Mouse (Mus musculus): ENCODE data around the gene Tomm40. TPM values are rescaled to one million over a fixed set of nuclear protein-coding genes. Genes with fewer than 3 reads are reported as not detected.
A peak's percentile ranks its signal among the peaks of the same experiment; 100 is the strongest.

Gene Tomm40
- polyA plus RNA-seq, 1 experiment: 218 TPM

DNA sequence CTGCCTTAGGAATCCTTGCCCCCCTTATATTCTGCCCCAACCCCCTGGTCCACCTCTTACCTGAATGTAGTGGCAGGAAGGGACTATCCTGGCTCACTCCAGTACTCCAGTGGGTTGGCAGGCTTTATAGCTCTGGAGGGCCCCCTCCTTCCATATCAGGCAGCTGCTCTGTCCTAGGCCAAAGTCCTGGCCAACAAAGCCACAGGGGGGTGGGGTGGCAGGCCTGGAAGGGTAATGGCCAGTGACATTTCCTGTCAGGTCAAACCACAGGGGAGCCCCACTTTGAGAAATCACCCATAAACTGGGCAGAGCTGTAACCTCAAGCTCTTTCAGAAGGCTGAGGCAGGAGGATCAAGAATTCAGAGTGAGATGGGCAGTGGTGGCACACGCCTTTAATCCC is 38.6 kb downstream of the Tomm40 start:
- Histone ChIP-seq H3K79me3 (ENCODE audit: low read depth) (no peaks in the 10 kb centered on the region), H3K27me3 (ENCODE audit: control insufficient read depth, insufficient read depth, insufficient read length) (peaks cover 3% of the 10 kb centered on the region), H3K79me2 (ENCODE audit: control insufficient read depth, insufficient read depth) (no peaks in the 10 kb centered on the region), H3ac (ENCODE audit: control insufficient read depth, insufficient read length, low read depth) (no peak overlapping the region), H3K4me3 (ENCODE audit: insufficient read depth, poor library complexity, severe bottlenecking) (no peak overlapping the region), H3K36me3 (ENCODE audit: control insufficient read depth, insufficient read depth) (no peaks in the 10 kb centered on the region)
- TF ChIP-seq MYOD1 (IDR thresholded peaks at IDR 0.05; ENCODE audit: control insufficient read depth, insufficient read length, low read depth): no peak
- no peak for TF ChIP-seq FOSL1 (IDR thresholded peaks at IDR 0.05; ENCODE audit: insufficient read depth, low read length, poor library complexity, severe bottlenecking)
- TF ChIP-seq CEBPB (IDR thresholded peaks at IDR 0.05; ENCODE audit: low read depth): no peak

- TF ChIP-seq FOSL1 (IDR thresholded peaks at IDR 0.05; ENCODE audit: insufficient read depth, low read length, poor library complexity, severe bottlenecking) (no peak), USF1 (IDR thresholded peaks at IDR 0.05; ENCODE audit: low read depth) (no peak), CEBPB (IDR thresholded peaks at IDR 0.05; ENCODE audit: low read depth) (no peak), MYOG (IDR thresholded peaks at IDR 0.05; ENCODE audit: control insufficient read depth, extremely low read depth, insufficient read length) (no peak), CTCF (IDR thresholded peaks at IDR 0.05; ENCODE audit: control insufficient read depth, insufficient read depth, insufficient read length) (no peak), MYOD1 (IDR thresholded peaks at IDR 0.05; ENCODE audit: control insufficient read depth, insufficient read length, low read depth) (no peak), MAX (IDR thresholded peaks at IDR 0.05) (no peak)
- Histone ChIP-seq H3K27me3 (ENCODE audit: control insufficient read depth, insufficient read depth, insufficient read length) (peaks cover 3% of the 10 kb centered on the region), H3K79me3 (ENCODE audit: low read depth) (no peaks in the 10 kb centered on the region), H3K79me2 (ENCODE audit: control insufficient read depth, insufficient read depth) (no peaks in the 10 kb centered on the region), H3K4me3 (ENCODE audit: insufficient read depth, poor library complexity, severe bottlenecking) (no peak overlapping the region), H3K36me3 (ENCODE audit: control insufficient read depth, insufficient read depth) (no peaks in the 10 kb centered on the region), H3ac (ENCODE audit: control insufficient read depth, insufficient read length, low read depth) (no peak overlapping the region)
These were observed 39.4 kb downstream of the Tomm40 start for GRCm38 (mm10) chr7:19675824-19676223.

DNA sequence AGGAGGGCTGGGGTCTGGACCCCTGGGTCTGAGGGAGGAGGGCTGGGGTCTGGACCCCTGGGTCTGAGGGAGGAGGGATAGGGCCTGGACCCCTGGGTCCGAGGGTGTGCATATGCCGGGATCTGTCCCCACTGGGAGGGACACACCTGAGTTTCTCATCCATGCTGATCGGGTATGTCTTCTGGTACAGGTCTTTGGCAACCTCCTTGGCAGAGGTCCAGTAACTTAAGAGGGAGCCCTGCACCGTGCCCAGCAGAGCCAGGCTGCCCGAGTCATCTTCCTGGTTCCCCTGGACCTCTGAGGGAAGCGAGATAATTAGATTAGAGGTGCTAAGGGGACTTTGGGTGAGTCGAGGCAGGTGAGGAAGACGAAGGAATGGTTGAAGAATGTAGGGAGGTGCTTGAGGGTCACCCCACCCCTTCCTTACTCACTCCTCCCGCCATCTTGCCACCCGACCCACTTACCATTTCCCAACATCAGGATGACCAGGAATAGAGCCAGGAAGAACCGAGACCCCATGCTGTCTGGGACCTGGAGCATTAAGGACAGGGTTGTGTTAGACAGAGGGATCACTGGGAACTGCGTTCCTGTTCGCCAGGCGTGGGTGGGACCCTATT is 42.0 kb downstream of the Tomm40 start:
- TF ChIP-seq MAX (IDR thresholded peaks at IDR 0.05) (no peak), MYOG (IDR thresholded peaks at IDR 0.05; ENCODE audit: control insufficient read depth, extremely low read depth, insufficient read length) (no peak), CTCF (IDR thresholded peaks at IDR 0.05; ENCODE audit: control insufficient read depth, insufficient read depth, insufficient read length) (no peak), USF1 (IDR thresholded peaks at IDR 0.05; ENCODE audit: low read depth) (no peak), FOSL1 (IDR thresholded peaks at IDR 0.05; ENCODE audit: insufficient read depth, low read length, poor library complexity, severe bottlenecking) (no peak)
- Histone ChIP-seq H3K36me3 (ENCODE audit: control insufficient read depth, insufficient read depth) (no peaks in the 10 kb centered on the region), H3K79me3 (ENCODE audit: low read depth) (no peaks in the 10 kb centered on the region), H3K4me3 (ENCODE audit: insufficient read depth, poor library complexity, severe bottlenecking) (no peak overlapping the region), H3K79me2 (ENCODE audit: control insufficient read depth, insufficient read depth) (no peaks in the 10 kb centered on the region), H3ac (ENCODE audit: control insufficient read depth, insufficient read length, low read depth) (no peak overlapping the region), H3K27me3 (ENCODE audit: control insufficient read depth, insufficient read depth, insufficient read length) (peaks cover 3% of the 10 kb centered on the region)

DNA sequence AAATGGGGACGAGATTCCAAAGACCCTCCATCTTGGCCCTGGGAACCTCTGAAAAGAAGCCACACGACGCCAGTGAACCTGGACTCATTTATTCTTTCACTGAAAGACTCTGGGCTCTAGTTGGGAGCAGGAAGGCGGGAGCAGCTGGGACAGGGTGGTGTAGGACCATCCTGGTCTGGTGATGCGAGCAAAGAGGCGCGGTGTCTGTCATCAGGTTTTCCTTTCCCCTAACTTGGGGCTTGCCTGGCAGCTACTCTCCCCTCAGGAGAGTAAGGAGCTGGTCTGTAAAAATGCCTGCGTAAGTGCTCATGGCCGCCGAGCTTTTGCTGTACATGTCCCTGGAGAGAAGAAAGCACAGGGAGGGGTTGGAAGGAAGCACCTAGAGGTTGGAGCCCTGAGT is 43.7 kb downstream of the Tomm40 start:
- TF ChIP-seq CTCF (IDR thresholded peaks at IDR 0.05; ENCODE audit: control insufficient read depth, insufficient read depth, insufficient read length) (no peak), CEBPB (IDR thresholded peaks at IDR 0.05; ENCODE audit: low read depth) (no peak), MYOG (IDR thresholded peaks at IDR 0.05; ENCODE audit: control insufficient read depth, extremely low read depth, insufficient read length) (no peak), USF1 (IDR thresholded peaks at IDR 0.05; ENCODE audit: low read depth) (no peak), FOSL1 (IDR thresholded peaks at IDR 0.05; ENCODE audit: insufficient read depth, low read length, poor library complexity, severe bottlenecking) (no peak), MYOD1 (IDR thresholded peaks at IDR 0.05; ENCODE audit: control insufficient read depth, insufficient read length, low read depth) (no peak), MAX (IDR thresholded peaks at IDR 0.05) (no peak)
- H3K4me3 ChIP-seq (ENCODE audit: insufficient read depth, poor library complexity, severe bottlenecking): no peak overlapping the region
- H3K79me3 ChIP-seq (ENCODE audit: low read depth): no peaks in the 10 kb centered on the region
- H3K27me3 ChIP-seq (ENCODE audit: control insufficient read depth, insufficient read depth, insufficient read length): no peaks in the 10 kb centered on the region
- no peaks in the 10 kb centered on the region for H3K79me2 ChIP-seq (ENCODE audit: control insufficient read depth, insufficient read depth)
- H3K36me3 ChIP-seq (ENCODE audit: control insufficient read depth, insufficient read depth): no peaks in the 10 kb centered on the region
- H3ac ChIP-seq (ENCODE audit: control insufficient read depth, insufficient read length, low read depth): no peak overlapping the region

DNA sequence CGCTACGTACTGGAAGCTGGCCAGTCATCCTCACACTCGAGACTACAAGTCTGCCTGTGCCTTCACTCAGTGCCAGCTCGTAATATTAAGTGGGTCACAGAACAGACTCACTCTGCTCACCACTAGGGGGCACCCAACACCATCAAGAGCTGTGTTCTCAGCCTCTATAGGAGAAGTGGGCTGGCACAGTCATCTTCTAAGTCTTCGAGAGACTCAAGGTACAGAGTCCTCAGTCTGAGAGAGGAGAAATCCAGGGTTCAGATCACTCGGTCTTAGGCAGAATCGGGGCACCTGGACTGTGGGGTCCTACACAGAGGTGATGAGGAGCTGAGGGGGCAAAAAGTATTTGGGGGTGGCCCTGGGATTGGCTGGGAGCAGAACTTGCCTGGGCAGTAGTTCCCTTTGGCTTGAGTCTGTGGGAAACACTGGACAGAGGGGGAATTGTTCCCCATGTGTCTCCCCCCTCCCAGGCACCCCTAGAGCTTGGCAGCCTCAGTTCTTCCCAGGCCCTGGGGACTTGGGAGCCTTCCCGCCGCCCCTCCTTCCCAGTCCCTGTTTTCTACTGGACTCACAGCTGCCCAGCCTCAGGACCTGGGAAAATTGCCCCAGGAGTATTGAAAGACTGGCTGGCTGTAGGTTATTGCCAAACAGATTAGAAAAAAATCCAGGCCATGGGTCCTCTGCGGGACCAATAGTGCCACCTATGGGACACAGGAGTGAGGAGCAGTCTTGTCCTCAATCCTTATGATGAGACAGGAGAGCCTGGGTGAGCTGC is 46.1 kb downstream of the Tomm40 start:
- Histone ChIP-seq H3K36me3 (ENCODE audit: control insufficient read depth, insufficient read depth) (no peaks in the 10 kb centered on the region), H3K27me3 (ENCODE audit: control insufficient read depth, insufficient read depth, insufficient read length) (no peaks in the 10 kb centered on the region), H3ac (ENCODE audit: control insufficient read depth, insufficient read length, low read depth) (peak overlapping the region; percentile 0), H3K4me3 (ENCODE audit: insufficient read depth, poor library complexity, severe bottlenecking) (no peak overlapping the region), H3K79me2 (ENCODE audit: control insufficient read depth, insufficient read depth) (peaks cover 7% of the 10 kb centered on the region), H3K79me3 (ENCODE audit: low read depth) (peaks cover 6% of the 10 kb centered on the region)
- TF ChIP-seq CTCF (IDR thresholded peaks at IDR 0.05; ENCODE audit: control insufficient read depth, insufficient read depth, insufficient read length) (peak; percentile 84), USF1 (IDR thresholded peaks at IDR 0.05; ENCODE audit: low read depth) (no peak), FOSL1 (IDR thresholded peaks at IDR 0.05; ENCODE audit: insufficient read depth, low read length, poor library complexity, severe bottlenecking) (no peak)

DNA sequence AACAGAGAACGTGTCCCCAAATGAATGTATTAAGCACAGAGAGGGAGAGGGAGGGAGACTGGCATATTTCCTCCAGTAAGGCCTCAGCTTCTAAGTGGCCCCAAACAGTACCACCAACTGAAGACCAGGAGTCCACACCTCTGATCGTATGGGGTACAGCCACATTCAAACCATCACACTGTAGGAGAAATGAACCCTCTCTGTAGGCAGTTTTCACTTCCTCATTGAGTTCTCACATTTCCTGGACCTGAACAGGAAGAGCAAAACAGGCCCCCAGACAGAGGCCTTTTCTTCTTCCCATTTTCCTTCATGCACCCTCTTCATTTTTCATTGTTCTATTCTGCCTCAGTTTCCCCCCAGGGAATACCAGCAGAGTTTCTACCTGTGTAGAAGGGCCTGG is 47.8 kb downstream of the Tomm40 start:
- Histone ChIP-seq H3ac (ENCODE audit: control insufficient read depth, insufficient read length, low read depth) (no peak overlapping the region), H3K36me3 (ENCODE audit: control insufficient read depth, insufficient read depth) (no peaks in the 10 kb centered on the region), H3K79me3 (ENCODE audit: low read depth) (peaks cover 20% of the 10 kb centered on the region), H3K79me2 (ENCODE audit: control insufficient read depth, insufficient read depth) (peaks cover 24% of the 10 kb centered on the region), H3K27me3 (ENCODE audit: control insufficient read depth, insufficient read depth, insufficient read length) (no peaks in the 10 kb centered on the region), H3K4me3 (ENCODE audit: insufficient read depth, poor library complexity, severe bottlenecking) (no peak overlapping the region)
- no peak for TF ChIP-seq MYOG (IDR thresholded peaks at IDR 0.05; ENCODE audit: control insufficient read depth, extremely low read depth, insufficient read length)
- TF ChIP-seq MYOD1 (IDR thresholded peaks at IDR 0.05; ENCODE audit: control insufficient read depth, insufficient read length, low read depth): no peak
- no peak for TF ChIP-seq FOSL1 (IDR thresholded peaks at IDR 0.05; ENCODE audit: insufficient read depth, low read length, poor library complexity, severe bottlenecking)
- TF ChIP-seq CEBPB (IDR thresholded peaks at IDR 0.05; ENCODE audit: low read depth): no peak
- TF ChIP-seq MAX (IDR thresholded peaks at IDR 0.05): no peak
- TF ChIP-seq CTCF (IDR thresholded peaks at IDR 0.05; ENCODE audit: control insufficient read depth, insufficient read depth, insufficient read length): no peak
- no peak for TF ChIP-seq USF1 (IDR thresholded peaks at IDR 0.05; ENCODE audit: low read depth)

Measured in C2C12 (cell line).